Mouse (Mus musculus) E14TG2a.4 (cell line): ENCODE measurements around the gene Rlf.

ENCODE experiments used
- CTCF ChIP-seq: conservative IDR thresholded peaks from 2 replicates; pipeline ENCODE4 v1.5.1; 2014; ENCODE audit warnings: low read length
- POU5F1 ChIP-seq: IDR thresholded peaks from 2 replicates; pipeline ENCODE4 v1.6.1; 2014; ENCODE audit warnings: low read length, borderline replicate concordance

DNA sequence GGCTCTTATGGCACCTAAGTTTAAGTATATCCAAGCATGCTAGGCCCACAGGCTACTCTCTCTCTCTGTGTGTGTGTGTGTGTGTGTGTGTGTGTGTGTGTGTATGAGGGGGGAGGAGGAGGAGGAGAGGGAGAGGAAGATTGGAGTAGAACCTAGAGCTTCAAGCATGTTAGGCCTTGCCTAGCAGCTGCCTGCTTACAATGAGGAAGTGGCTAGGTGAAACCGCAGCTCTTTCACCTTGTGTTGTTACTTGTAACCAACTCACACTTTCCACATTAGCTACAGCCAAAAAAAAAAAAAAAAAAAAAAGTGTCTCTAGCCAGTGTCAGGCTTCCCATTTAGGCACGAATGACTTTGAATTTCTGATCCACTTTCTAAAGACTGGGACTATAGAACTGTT lies 18.7 kb downstream of the Rlf start:
- TF ChIP-seq CTCF (no peak), POU5F1 (no peak)
